Mouse (Mus musculus): ENCODE measurements around the gene Txnrd3. TPM values are rescaled to one million over a fixed set of nuclear protein-coding genes. Genes with fewer than 3 reads are reported as not detected.
A peak's percentile ranks its signal among the peaks of the same experiment; 100 is the strongest.

Txnrd3 gene
- 4.9 and 5.1 TPM in 2 replicates for total RNA-seq (2012; rRNA removed)

GRCm38 (mm10) chr6:89643798-89644270, at the start of gene Txnrd3:
Gene Txnrd3 (plus strand): TSS chr6:89643988.
- in situ Hi-C loops (cut with MboI; ENCODE audit: low sequenced_read_pairs in 2 of 2, unreplicated experiment in 2 of 2) = no loop called here
- H3K9ac ChIP-seq (ENCODE audit: insufficient read depth, low read depth, low read length, poor library complexity, severe bottlenecking) = peak within 1 kb of the TSS; percentile 83
- no peaks in the 10 kb centered on the region for H3K36me3 ChIP-seq (ENCODE audit: control insufficient read depth, insufficient read depth, low read length, poor library complexity, severe bottlenecking)
- peak within 1 kb of the TSS; percentile 74; the same call in 1 of the 2 replicates for H3K27ac ChIP-seq (ENCODE audit: insufficient read depth, low read depth, low read length, poor library complexity, severe bottlenecking)
- DNase-seq (ENCODE audit: low read depth, low spot score) = peak; percentile 71
- H3K9me3 ChIP-seq (ENCODE audit: control insufficient read depth, insufficient read depth, low read depth, low read length) = no peaks in the 10 kb centered on the region
- H3K4me1 ChIP-seq (ENCODE audit: control insufficient read depth in 2 of 2, insufficient read depth in 2 of 2, low read length in 2 of 2, poor library complexity in 1 of 2) = peaks cover 0 to 3% of the 10 kb centered on the region in 2 experiments; a peak in 2 of 4 replicates
- H3K4me3 ChIP-seq (ENCODE audit: insufficient read depth in 1 of 2, low read depth in 1 of 2, low read length in 2 of 2, poor library complexity in 1 of 2, severe bottlenecking in 1 of 2) = peak within 1 kb of the TSS; percentile 88 to 89
- TF ChIP-seq ZNF384 (IDR thresholded peaks at IDR 0.05; ENCODE audit: low read depth, low read length) (no peak), HCFC1 (IDR thresholded peaks at IDR 0.05; ENCODE audit: borderline replicate concordance, insufficient read depth, low read length) (0 out of 2 replicates have a peak, but pooled peaks have one; percentile 7), MAFK (IDR thresholded peaks at IDR 0.05; ENCODE audit: insufficient read depth, low read depth, low read length) (no peak), CHD2 (IDR thresholded peaks at IDR 0.05; ENCODE audit: low read depth, low read length) (no peak), ZC3H11A (IDR thresholded peaks at IDR 0.05; ENCODE audit: borderline replicate concordance, low read depth, low read length) (no peak)

GRCm38 (mm10) chr6:89595018-89595776, 48.6 kb upstream of the Txnrd3 start, which contains the start of gene Chchd6:
Gene Chchd6 (minus strand): TSS chr6:89595652.
- peak within 1 kb of the TSS; percentile 76 to 87 for H3K4me3 ChIP-seq (ENCODE audit: insufficient read depth in 1 of 2, low read depth in 1 of 2, low read length in 2 of 2, poor library complexity in 1 of 2, severe bottlenecking in 1 of 2)
- peak; percentile 83 for DNase-seq (ENCODE audit: low read depth, low spot score)
- H3K27ac ChIP-seq (ENCODE audit: insufficient read depth, low read depth, low read length, poor library complexity, severe bottlenecking) = no peak within 1 kb of the TSS
- no peaks in the 10 kb centered on the region for H3K9me3 ChIP-seq (ENCODE audit: control insufficient read depth, insufficient read depth, low read depth, low read length)
- H3K9ac ChIP-seq (ENCODE audit: insufficient read depth, low read depth, low read length, poor library complexity, severe bottlenecking) = peak within 1 kb of the TSS; percentile 78
- peaks cover 0 to 2% of the 10 kb centered on the region in 2 experiments; a peak in 1 of 4 replicates for H3K4me1 ChIP-seq (ENCODE audit: control insufficient read depth in 2 of 2, insufficient read depth in 2 of 2, low read length in 2 of 2, poor library complexity in 1 of 2)
- TF ChIP-seq HCFC1 (IDR thresholded peaks at IDR 0.05; ENCODE audit: borderline replicate concordance, insufficient read depth, low read length) (peak; percentile 96), ZNF384 (IDR thresholded peaks at IDR 0.05; ENCODE audit: low read depth, low read length) (no peak), CHD2 (IDR thresholded peaks at IDR 0.05; ENCODE audit: low read depth, low read length) (peak; percentile 85)
- no peaks in the 10 kb centered on the region for H3K36me3 ChIP-seq (ENCODE audit: control insufficient read depth, insufficient read depth, low read length, poor library complexity, severe bottlenecking)
- in situ Hi-C loops (cut with MboI; ENCODE audit: low sequenced_read_pairs in 2 of 2, unreplicated experiment in 2 of 2) = no loop called here

GRCm38 (mm10) chr6:89595777-89596146, 48.0 kb upstream of the Txnrd3 start:
- H3K9ac ChIP-seq (ENCODE audit: insufficient read depth, low read depth, low read length, poor library complexity, severe bottlenecking) = no peak overlapping the region
- H3K4me1 ChIP-seq (ENCODE audit: control insufficient read depth in 2 of 2, insufficient read depth in 2 of 2, low read length in 2 of 2, poor library complexity in 1 of 2) = peaks cover 0 to 2% of the 10 kb centered on the region in 2 experiments; a peak in 1 of 4 replicates
- in situ Hi-C loops (cut with MboI; ENCODE audit: low sequenced_read_pairs in 2 of 2, unreplicated experiment in 2 of 2) = no loop called here
- H3K9me3 ChIP-seq (ENCODE audit: control insufficient read depth, insufficient read depth, low read depth, low read length) = no peaks in the 10 kb centered on the region
- H3K36me3 ChIP-seq (ENCODE audit: control insufficient read depth, insufficient read depth, low read length, poor library complexity, severe bottlenecking) = no peaks in the 10 kb centered on the region
- no peak overlapping the region for H3K4me3 ChIP-seq (ENCODE audit: insufficient read depth in 1 of 2, low read depth in 1 of 2, low read length in 2 of 2, poor library complexity in 1 of 2, severe bottlenecking in 1 of 2)
- no peak for DNase-seq (ENCODE audit: low read depth, low spot score)
- TF ChIP-seq ZC3H11A (IDR thresholded peaks at IDR 0.05; ENCODE audit: borderline replicate concordance, low read depth, low read length) (no peak), HCFC1 (IDR thresholded peaks at IDR 0.05; ENCODE audit: borderline replicate concordance, insufficient read depth, low read length) (no peak), MAFK (IDR thresholded peaks at IDR 0.05; ENCODE audit: insufficient read depth, low read depth, low read length) (no peak), CHD2 (IDR thresholded peaks at IDR 0.05; ENCODE audit: low read depth, low read length) (no peak), ZNF384 (IDR thresholded peaks at IDR 0.05; ENCODE audit: low read depth, low read length) (no peak)
- no peak overlapping the region for H3K27ac ChIP-seq (ENCODE audit: insufficient read depth, low read depth, low read length, poor library complexity, severe bottlenecking)

- H3K4me3 ChIP-seq (ENCODE audit: insufficient read depth in 1 of 2, low read depth in 1 of 2, low read length in 2 of 2, poor library complexity in 1 of 2, severe bottlenecking in 1 of 2) = no peak overlapping the region
- H3K9ac ChIP-seq (ENCODE audit: insufficient read depth, low read depth, low read length, poor library complexity, severe bottlenecking) = no peak overlapping the region
- H3K36me3 ChIP-seq (ENCODE audit: control insufficient read depth, insufficient read depth, low read length, poor library complexity, severe bottlenecking) = no peaks in the 10 kb centered on the region
- no peak overlapping the region for H3K27ac ChIP-seq (ENCODE audit: insufficient read depth, low read depth, low read length, poor library complexity, severe bottlenecking)
- in situ Hi-C loops (cut with MboI; ENCODE audit: low sequenced_read_pairs in 2 of 2, unreplicated experiment in 2 of 2) = no loop called here
- H3K4me1 ChIP-seq (ENCODE audit: control insufficient read depth in 2 of 2, insufficient read depth in 2 of 2, low read length in 2 of 2, poor library complexity in 1 of 2) = peaks cover 0 to 2% of the 10 kb centered on the region in 2 experiments; a peak in 1 of 4 replicates
- no peak for DNase-seq (ENCODE audit: low read depth, low spot score)
- H3K9me3 ChIP-seq (ENCODE audit: control insufficient read depth, insufficient read depth, low read depth, low read length) = no peaks in the 10 kb centered on the region
- TF ChIP-seq ZC3H11A (IDR thresholded peaks at IDR 0.05; ENCODE audit: borderline replicate concordance, low read depth, low read length) = no peak
- TF ChIP-seq ZNF384 (IDR thresholded peaks at IDR 0.05; ENCODE audit: low read depth, low read length) = 0 out of 2 replicates have a peak, but pooled peaks have one; percentile 26
Observed at GRCm38 (mm10) chr6:89596510-89596909, 47.3 kb upstream of the Txnrd3 start.
